Mouse (Mus musculus) embryonic facial prominence, embryonic 11.5 days (tissue): Measurements from ENCODE around the gene Wdr5. TPM values are rescaled to one million over a fixed set of nuclear protein-coding genes. Genes with fewer than 3 reads are reported as not detected.

Experiments used
- ATAC-seq: fragments of 200-750 bp; cut with Nextera tagmentation; replicated peaks from 2 replicates; pipeline ENCODE4 v1.8.0; 2017; ENCODE audit warnings: low read depth; ENCODE audit not compliant: insufficient number of reproducible peaks, low FRiP score, low TSS enrichment
- DNase-seq: peaks from one replicate; pipeline ENCODE4 v3.0.0-alpha.2; 2015; ENCODE audit warnings: low spot score
- H3K27ac ChIP-seq: fragments of 300-500 bp; sonication (generic); replicated peaks from 2 replicates; pipeline ENCODE4 v1.5.1; 2014; ENCODE audit warnings: mild to moderate bottlenecking, low read depth, low read length, control low read depth
- H3K27me3 ChIP-seq: fragments of 300-500 bp; sonication (generic); 2 replicates; pipeline ENCODE4 v1.6.1; 2014; ENCODE audit warnings: mild to moderate bottlenecking, low read length, moderate library complexity, mixed read lengths; ENCODE audit not compliant: control insufficient read depth, insufficient read depth
- H3K36me3 ChIP-seq: fragments of 300-500 bp; sonication (generic); replicated peaks from 2 replicates; pipeline ENCODE4 v1.6.1; 2014; ENCODE audit warnings: low read depth, mild to moderate bottlenecking, low read length, moderate library complexity, mixed read lengths; ENCODE audit not compliant: control insufficient read depth, insufficient read depth
- H3K4me1 ChIP-seq: fragments of 300-500 bp; sonication (generic); 2 replicates; pipeline ENCODE4 v1.6.1; 2014; ENCODE audit warnings: low read length, mixed read lengths; ENCODE audit not compliant: control insufficient read depth, insufficient read depth
- H3K4me2 ChIP-seq: fragments of 300-500 bp; sonication (generic); 2 replicates; pipeline ENCODE4 v1.6.1; 2014; ENCODE audit warnings: low read depth, mild to moderate bottlenecking, control low read depth, low read length, moderate library complexity
- H3K4me3 ChIP-seq: fragments of 300-500 bp; sonication (generic); 2 replicates; pipeline ENCODE4 v1.5.1; 2014; ENCODE audit warnings: low read depth, low read length, control low read depth
- H3K9ac ChIP-seq: fragments of 300-500 bp; sonication (generic); replicated peaks from 2 replicates; pipeline ENCODE4 v1.6.1; 2014; ENCODE audit warnings: mild to moderate bottlenecking, control low read depth, low read length
- H3K9me3 ChIP-seq: fragments of 300-500 bp; sonication (generic); replicated peaks from 2 replicates; pipeline ENCODE4 v1.6.1; 2016; ENCODE audit warnings: mild to moderate bottlenecking, low read length, inconsistent platforms, mixed read lengths; ENCODE audit not compliant: control insufficient read depth
- WGBS: fragments of 180-500 bp; shearing (Covaris S2); extraction: QIAGEN DNeasy Blood & Tissue Kit; methylation state at CpG from one replicate; pipeline ENCODE4 v1.1.7; 2014; 5-methylcytosine and 5-hydroxymethylcytosine counted together
- polyA plus RNA-seq: library from polyadenylated mRNA; unstranded; fragments of >200 nt; fragmentation: Nextera tagmentation; extraction: Ambion mirVana; gene quantifications from 2 replicates; pipeline ENCODE4 v1.2.1, GENCODE M21; 2014

Gene Wdr5
- polyA plus RNA-seq, 1 experiment from 2014 or later, result 65.5 TPM

- Histone ChIP-seq H3K4me1 (peaks cover 12% of the 10 kb centered on the region), H3K27ac (peak overlapping the region; percentile 94), H3K4me3 (peak overlapping the region; percentile 98), H3K9ac (peak overlapping the region; percentile 99), H3K9me3 (no peaks in the 10 kb centered on the region), H3K4me2 (peak overlapping the region; percentile 90), H3K27me3 (no peaks in the 10 kb centered on the region), H3K36me3 (no peaks in the 10 kb centered on the region; the same call in none of the 2 replicates)
- under 1% methylated on average over 82 of the region's 84 CpGs for WGBS
- peak; percentile 17 for ATAC-seq
- DNase-seq, result peak; percentile 38
Measured at GRCm38 (mm10) chr2:27474621-27475484, 40.1 kb upstream of the Wdr5 start.

- H3K9me3 ChIP-seq, result no peaks in the 10 kb centered on the region
- no peaks in the 10 kb centered on the region; the same call in none of the 2 replicates for H3K36me3 ChIP-seq
- under 1% methylated on average over 73 of the region's 96 CpGs for WGBS
- peak overlapping the region; percentile 98 for H3K4me3 ChIP-seq
- peak; percentile 99 for ATAC-seq
- peak overlapping the region; percentile 94 for H3K27ac ChIP-seq
- peak overlapping the region; percentile 90 for H3K4me2 ChIP-seq
- no peaks in the 10 kb centered on the region for H3K27me3 ChIP-seq
- peak; percentile 97 for DNase-seq
- peaks cover 12% of the 10 kb centered on the region for H3K4me1 ChIP-seq
- H3K9ac ChIP-seq, result peak overlapping the region; percentile 99
Measured at GRCm38 (mm10) chr2:27475495-27476302, 39.3 kb upstream of the Wdr5 start.

GRCm38 (mm10) chr2:27476303-27477192 lies 38.4 kb upstream of the Wdr5 start:
- Histone ChIP-seq H3K36me3 (no peaks in the 10 kb centered on the region; the same call in none of the 2 replicates), H3K9ac (peak overlapping the region; percentile 74), H3K4me3 (peak overlapping the region; percentile 98), H3K4me2 (peak overlapping the region; percentile 72), H3K27me3 (no peaks in the 10 kb centered on the region), H3K27ac (peak overlapping the region; percentile 85; the same call in 1 of the 2 replicates), H3K9me3 (no peaks in the 10 kb centered on the region), H3K4me1 (peaks cover 9% of the 10 kb centered on the region; the same call in 1 of the 2 replicates)
- no peak for DNase-seq
- 29% methylated on average over 11 of the region's 11 CpGs for WGBS
- ATAC-seq, result no peak

- Histone ChIP-seq H3K9me3 (no peaks in the 10 kb centered on the region), H3K4me2 (no peak overlapping the region), H3K27me3 (no peaks in the 10 kb centered on the region), H3K27ac (no peak overlapping the region), H3K9ac (no peak overlapping the region), H3K36me3 (no peaks in the 10 kb centered on the region), H3K4me1 (no peaks in the 10 kb centered on the region), H3K4me3 (no peak overlapping the region)
- DNase-seq (no peak), ATAC-seq (no peak)
- 48% methylated on average over 4 of the region's 4 CpGs for WGBS
Measured at GRCm38 (mm10) chr2:27479821-27480220, 35.1 kb upstream of the Wdr5 start.

GRCm38 (mm10) chr2:27480367-27480766 lies 34.6 kb upstream of the Wdr5 start:
- H3K27ac ChIP-seq, result no peak overlapping the region

GRCm38 (mm10) chr2:27482265-27482861 lies 32.6 kb upstream of the Wdr5 start:
- H3K4me2 ChIP-seq, result no peak overlapping the region
- WGBS, result 84% methylated on average over 7 of the region's 7 CpGs

More at GRCm38 (mm10) chr2:27480367-27480766, 34.6 kb upstream of the Wdr5 start:
- DNase-seq, result no peak
- Histone ChIP-seq H3K4me2 (no peak overlapping the region), H3K36me3 (no peaks in the 10 kb centered on the region), H3K4me1 (no peaks in the 10 kb centered on the region), H3K9ac (no peak overlapping the region), H3K9me3 (no peaks in the 10 kb centered on the region), H3K27me3 (no peaks in the 10 kb centered on the region), H3K4me3 (no peak overlapping the region)
- 84% methylated on average over 4 of the region's 4 CpGs for WGBS
- no peak for ATAC-seq

GRCm38 (mm10) chr2:27486725-27487124 lies 28.2 kb upstream of the Wdr5 start:
- H3K4me1 ChIP-seq, result no peaks in the 10 kb centered on the region
- H3K4me2 ChIP-seq, result no peak overlapping the region
- H3K9ac ChIP-seq, result no peak overlapping the region
- no peak for ATAC-seq
- no peak overlapping the region for H3K27ac ChIP-seq
- no peak for DNase-seq
- no peaks in the 10 kb centered on the region for H3K36me3 ChIP-seq
- no peaks in the 10 kb centered on the region for H3K9me3 ChIP-seq
- H3K27me3 ChIP-seq, result no peaks in the 10 kb centered on the region
- 58% methylated on average over 4 of the region's 4 CpGs for WGBS
- no peak overlapping the region for H3K4me3 ChIP-seq

More at GRCm38 (mm10) chr2:27482265-27482861, 32.6 kb upstream of the Wdr5 start:
- no peak overlapping the region for H3K27ac ChIP-seq
- ATAC-seq (no peak), DNase-seq (no peak)
- no peaks in the 10 kb centered on the region for H3K27me3 ChIP-seq
- H3K9ac ChIP-seq, result no peak overlapping the region
- H3K9me3 ChIP-seq, result no peaks in the 10 kb centered on the region
- H3K4me3 ChIP-seq, result no peak overlapping the region
- no peaks in the 10 kb centered on the region for H3K4me1 ChIP-seq
- no peaks in the 10 kb centered on the region for H3K36me3 ChIP-seq
